Mouse (Mus musculus) cerebellum, postnatal 36 days (tissue): ENCODE data around the gene Ahdc1.

Source experiments
- DNase-seq, 2 experiments: peaks; one replicate each; pipeline ENCODE4 v3.0.0; 2021 to 2022; ENCODE audit warnings: mixed read lengths in 2 of 2

Ahdc1 gene

GRCm38 (mm10) chr4:133106691-133107090 lies 95.6 kb downstream of the Ahdc1 start:
- DNase-seq, result no peak

- DNase-seq, result no peak
Measured at GRCm38 (mm10) chr4:133107788-133108281, 96.8 kb downstream of the Ahdc1 start.

- no peak for DNase-seq
Measured at GRCm38 (mm10) chr4:133108481-133109334, 97.6 kb downstream of the Ahdc1 start.

GRCm38 (mm10) chr4:133109335-133109801 lies 98.3 kb downstream of the Ahdc1 start:
- DNase-seq, result no peak

GRCm38 (mm10) chr4:133112175-133112838 lies 101.2 kb downstream of the Ahdc1 start:
- no peak for DNase-seq

GRCm38 (mm10) chr4:133113351-133113882 lies 102.4 kb downstream of the Ahdc1 start:
- no peak for DNase-seq

- DNase-seq, result no peak
Measured at GRCm38 (mm10) chr4:133114762-133115161, 103.7 kb downstream of the Ahdc1 start.

GRCm38 (mm10) chr4:133115721-133116429 lies 104.8 kb downstream of the Ahdc1 start:
- no peak for DNase-seq

- DNase-seq, result no peak
Measured at GRCm38 (mm10) chr4:133116756-133117470, 105.9 kb downstream of the Ahdc1 start.

GRCm38 (mm10) chr4:133117556-133118411 lies 106.7 kb downstream of the Ahdc1 start:
- DNase-seq, result peak; percentile 66 to 74

- no peak for DNase-seq
Measured at GRCm38 (mm10) chr4:133118775-133119375, 107.8 kb downstream of the Ahdc1 start.

GRCm38 (mm10) chr4:133119579-133119978 lies 108.5 kb downstream of the Ahdc1 start:
- DNase-seq, result no peak

GRCm38 (mm10) chr4:133120833-133121321 lies 109.8 kb downstream of the Ahdc1 start:
- no peak for DNase-seq

GRCm38 (mm10) chr4:133121416-133121815 lies 110.4 kb downstream of the Ahdc1 start:
- no peak for DNase-seq

GRCm38 (mm10) chr4:133121974-133122637 lies 111.0 kb downstream of the Ahdc1 start:
- no peak for DNase-seq

GRCm38 (mm10) chr4:133127079-133127478 lies 116.0 kb downstream of the Ahdc1 start:
- no peak for DNase-seq
